13 mouse cellular contexts compared by ENCODE assay signal in genomic region chr7:24889431-24890220, GRCm38 (mm10). TPM values are rescaled to one million over a fixed set of nuclear protein-coding genes. Genes with fewer than 3 reads are reported as not detected.
A peak's percentile ranks its signal among the peaks of the same experiment; 100 is the strongest.
DNase-seq lines count a peak whose midpoint lies in the region; ATAC-seq and TF ChIP-seq lines count a peak whose summit lies in the region.
"Had no signal": no experiment of that assay in that cellular context is flagged by ENCODE, and none has a peak within 500 bp of the region (broad histone marks: within the 10 kb centered on the region; RNA-seq: fewer than 3 reads in every experiment).

No protein-coding gene starts in this region.

- H3K36me3 ChIP-seq in heart, embryonic 15.5 days: peaks cover 47% of the 10 kb centered on the region
- peaks cover 68% of the 10 kb centered on the region for H3K36me3 ChIP-seq in embryonic facial prominence, embryonic 10.5 days (replicated peaks)
- peaks cover 43% of the 10 kb centered on the region for H3K36me3 ChIP-seq in thymus, adult 2 months (ENCODE audit: control insufficient read depth, insufficient read depth, low read length)

- 80% methylated on average over 6 of the region's 6 CpGs for WGBS in heart, embryonic 15.5 days
- WGBS in embryonic facial prominence, embryonic 10.5 days: 85% methylated on average over 6 of the region's 6 CpGs
- 93% methylated on average over 6 of the region's 6 CpGs for WGBS in thymus, adult 2 months

- no peak overlapping the region for H3K9ac ChIP-seq in heart, embryonic 15.5 days

- H3K4me1 ChIP-seq in heart, embryonic 15.5 days (replicated peaks): peaks cover 28% of the 10 kb centered on the region
- peaks cover 28% of the 10 kb centered on the region for H3K4me1 ChIP-seq in embryonic facial prominence, embryonic 10.5 days
- H3K4me1 ChIP-seq in thymus, adult 2 months (replicated peaks; ENCODE audit: control insufficient read depth, insufficient read depth, low read length): peaks cover 14% of the 10 kb centered on the region

- H3K27ac ChIP-seq in heart, embryonic 15.5 days: peak overlapping the region; percentile 40; the same call in 1 of the 2 replicates
- H3K27ac ChIP-seq in embryonic facial prominence, embryonic 10.5 days (replicated peaks): 0 out of 2 replicates have a peak overlapping the region, but pooled peaks have one; percentile 1
- no peak overlapping the region; the same call in 1 of the 2 replicates for H3K27ac ChIP-seq in thymus, adult 2 months (ENCODE audit: control insufficient read depth, insufficient read depth, low read length)
- H3K27ac ChIP-seq: macrophage had no signal

- no peaks in the 10 kb centered on the region for H3K27me3 ChIP-seq in heart, embryonic 15.5 days
- H3K27me3 ChIP-seq in embryonic facial prominence, embryonic 10.5 days (replicated peaks; ENCODE audit: low read depth, poor library complexity, severe bottlenecking): no peaks in the 10 kb centered on the region
- no peaks in the 10 kb centered on the region for H3K27me3 ChIP-seq in thymus, adult 2 months (ENCODE audit: control insufficient read depth, insufficient read depth, low read length)

- no peak for TF ChIP-seq POLR2A in thymus, adult 2 months (IDR thresholded peaks at IDR 0.05; ENCODE audit: control insufficient read depth, extremely low read depth, insufficient read depth, low read length, poor library complexity)

- H3K9me3 ChIP-seq in heart, embryonic 15.5 days (replicated peaks): no peaks in the 10 kb centered on the region
- no peaks in the 10 kb centered on the region for H3K9me3 ChIP-seq in embryonic facial prominence, embryonic 10.5 days

- no peak overlapping the region for H3K4me2 ChIP-seq in heart, embryonic 15.5 days

- DNase-seq in heart, adult 9 months (ENCODE audit: low spot score in 2 of 2): no peak
- DNase-seq in 3T3-L1 (ENCODE audit: low read depth, low spot score): peak; percentile 4
- DNase-seq in embryonic facial prominence, embryonic 10.5 days (ENCODE audit: low spot score): no peak
- DNase-seq in kidney, postnatal 14 days: peak; percentile 83
- DNase-seq in thymus, adult 2 months: no peak
- no peak for DNase-seq in ovary, postnatal 14 days (ENCODE audit: low spot score)

- no peak for ATAC-seq in heart, embryonic 15.5 days (replicated peaks; ENCODE audit: insufficient number of reproducible peaks, insufficient read depth, low FRiP score, low read depth)
- no peak for ATAC-seq in megakaryocyte progenitor cell, adult 5-6 weeks (replicated peaks; ENCODE audit: poor library complexity)

- no peak overlapping the region for H3K4me3 ChIP-seq in heart, embryonic 15.5 days
- no peak overlapping the region for H3K4me3 ChIP-seq in embryonic facial prominence, embryonic 10.5 days
- no peak overlapping the region for H3K4me3 ChIP-seq in thymus, adult 2 months (ENCODE audit: control insufficient read depth, insufficient read depth, low read length)

- no peak for TF ChIP-seq CTCF in thymus, adult 2 months (IDR thresholded peaks at IDR 0.05; ENCODE audit: borderline replicate concordance, control insufficient read depth, extremely low read depth, insufficient read depth, low read length, poor library complexity)

RNA-seq across cellular contexts. Expression of gene Rps19, which starts 5.5 kb away (rescaled TPM):
- 1,190 and 1,237 TPM in 2 replicates for polyA plus RNA-seq in heart, embryonic 15.5 days (2015; fragmentation: Nextera tagmentation; extraction: Ambion mirVana)
- 2,181 and 2,235 TPM in 2 replicates for polyA plus RNA-seq in embryonic facial prominence, embryonic 10.5 days (2016; fragmentation: Nextera tagmentation; extraction: Ambion mirVana)
- total RNA-seq in megakaryocyte progenitor cell, adult 5-6 weeks (2015): 2,965 and 3,011 TPM in 2 replicates
- 1,012 and 1,228 TPM in 2 replicates for total RNA-seq in megakaryocyte progenitor cell, adult 5-6 weeks (2017)
- 543 and 698 TPM in 2 replicates for polyA plus RNA-seq in thymus, adult 2 months (2012; rRNA removed)

RNA-seq across cellular contexts. Expression of gene Cd79a, which starts 7.6 kb away (rescaled TPM):
- polyA plus RNA-seq in heart, embryonic 15.5 days (2015; fragmentation: Nextera tagmentation; extraction: Ambion mirVana): 0.15 and 0.21 TPM in 2 replicates
- polyA plus RNA-seq in embryonic facial prominence, embryonic 10.5 days (2016; fragmentation: Nextera tagmentation; extraction: Ambion mirVana): 0.26 and 0.40 TPM in 2 replicates
- total RNA-seq in megakaryocyte progenitor cell, adult 5-6 weeks (2015): 0.34 and 0.35 TPM in 2 replicates
- 0.08 and 0.78 TPM in 2 replicates for total RNA-seq in megakaryocyte progenitor cell, adult 5-6 weeks (2017)
- 38.2 and 44.0 TPM in 2 replicates for polyA plus RNA-seq in thymus, adult 2 months (2012; rRNA removed)
- total RNA-seq: common myeloid progenitor, adult 5-6 weeks had no signal

RNA-seq across cellular contexts. Expression of gene Arhgef1, which starts 13.1 kb away (rescaled TPM):
- polyA plus RNA-seq in heart, embryonic 15.5 days (2015; fragmentation: Nextera tagmentation; extraction: Ambion mirVana): 59.2 and 92.5 TPM in 2 replicates
- polyA plus RNA-seq in embryonic facial prominence, embryonic 10.5 days (2016; fragmentation: Nextera tagmentation; extraction: Ambion mirVana): 79.9 and 87.0 TPM in 2 replicates
- total RNA-seq in megakaryocyte progenitor cell, adult 5-6 weeks (2015): 58.2 and 67.9 TPM in 2 replicates
- 36.6 and 46.2 TPM in 2 replicates for total RNA-seq in megakaryocyte progenitor cell, adult 5-6 weeks (2017)
- 1,726 and 1,877 TPM in 2 replicates for polyA plus RNA-seq in thymus, adult 2 months (2012; rRNA removed)

RNA-seq across cellular contexts. Expression of gene Dmrtc2, which starts 19.8 kb away (rescaled TPM):
- polyA plus RNA-seq in heart, embryonic 15.5 days (2015; fragmentation: Nextera tagmentation; extraction: Ambion mirVana): not detected in 2 replicates
- not detected in 2 replicates for polyA plus RNA-seq in embryonic facial prominence, embryonic 10.5 days (2016; fragmentation: Nextera tagmentation; extraction: Ambion mirVana)
- total RNA-seq in megakaryocyte progenitor cell, adult 5-6 weeks (2015): not detected in 2 replicates
- total RNA-seq in megakaryocyte progenitor cell, adult 5-6 weeks (2017): not detected in 2 replicates
- polyA plus RNA-seq in thymus, adult 2 months (2012; rRNA removed): not detected in 2 replicates
- total RNA-seq: adrenal gland, postnatal 36 days; common myeloid progenitor, adult 5-6 weeks had no signal
- polyA plus RNA-seq: large intestine, adult 2 months; macrophage; stomach, embryonic 14.5 days had no signal

RNA-seq across cellular contexts. Expression of gene Lypd4, which starts 19.9 kb away (rescaled TPM):
- polyA plus RNA-seq in heart, embryonic 15.5 days (2015; fragmentation: Nextera tagmentation; extraction: Ambion mirVana): not detected in 2 replicates
- polyA plus RNA-seq in embryonic facial prominence, embryonic 10.5 days (2016; fragmentation: Nextera tagmentation; extraction: Ambion mirVana): not detected in 2 replicates
- not detected in 2 replicates for total RNA-seq in megakaryocyte progenitor cell, adult 5-6 weeks (2015)
- not detected in 2 replicates for total RNA-seq in megakaryocyte progenitor cell, adult 5-6 weeks (2017)
- 0.15 TPM in 1 of 2 replicates, not detected in the other for polyA plus RNA-seq in thymus, adult 2 months (2012; rRNA removed)
- total RNA-seq: adrenal gland, postnatal 36 days; common myeloid progenitor, adult 5-6 weeks had no signal
- polyA plus RNA-seq: large intestine, adult 2 months; macrophage; stomach, embryonic 14.5 days had no signal

Comparison
In these comparisons a context has a peak if more than half of its experiments do, and no peak if none do; other contexts are left out.
1. DNase-seq: peak in 3T3-L1 (single experiment) and kidney, postnatal 14 days (single experiment); none in heart, adult 9 months (0 of 2), embryonic facial prominence, embryonic 10.5 days (single experiment), thymus, adult 2 months (single experiment) and ovary, postnatal 14 days (single experiment).
2. RNA of gene Cd79a, which starts 7.6 kb away (polyA plus RNA-seq): 38.2 to 44.0 TPM in thymus, adult 2 months; 0.26 to 0.40 TPM in embryonic facial prominence, embryonic 10.5 days and 0.15 to 0.21 TPM in heart, embryonic 15.5 days; every median in the first group is over 10 times any median in the second.
3. RNA of gene Arhgef1, which starts 13.1 kb away (polyA plus RNA-seq): 1,726 to 1,877 TPM in thymus, adult 2 months; 79.9 to 87.0 TPM in embryonic facial prominence, embryonic 10.5 days and 59.2 to 92.5 TPM in heart, embryonic 15.5 days; every median in the first group is over 10 times any median in the second.